29 mouse cellular contexts compared by ENCODE assay signal in the genomic region with DNA sequence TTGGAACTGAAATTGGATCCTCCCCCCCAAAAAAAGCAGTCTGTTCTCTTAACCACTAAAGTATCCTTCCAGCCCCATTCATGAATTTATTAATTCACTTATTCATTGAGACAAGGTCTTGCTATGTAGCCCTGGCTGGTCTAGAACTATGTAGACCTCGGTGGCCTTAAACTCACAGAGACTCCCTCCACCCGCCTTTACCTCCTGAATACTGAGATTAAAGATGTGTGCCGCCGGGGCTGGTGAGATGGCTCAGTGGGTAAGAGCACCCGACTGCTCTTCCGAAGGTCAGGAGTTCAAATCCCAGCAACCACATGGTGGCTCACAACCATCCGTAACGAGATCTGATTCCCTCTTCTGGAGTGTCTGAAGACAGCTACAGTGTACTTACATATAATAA. TPM values are rescaled to one million over a fixed set of nuclear protein-coding genes. Genes with fewer than 3 reads are reported as not detected.
"Had no signal": no experiment of that assay in that cellular context is flagged by ENCODE, and none has a peak within 500 bp of the region (broad histone marks: within the 10 kb centered on the region; RNA-seq: fewer than 3 reads in every experiment).

No protein-coding gene starts in this region.

RNA-seq across cellular contexts. Expression of a gene that starts 6.1 kb away (rescaled TPM):
- total RNA-seq: common myeloid progenitor, adult 5-6 weeks; forebrain, postnatal 0 days; gastrocnemius, adult 18-20 months; gastrocnemius, adult 2 months; gastrocnemius, adult 8-10 months; gastrocnemius, postnatal 10 days; gastrocnemius, postnatal 14 days; gastrocnemius, postnatal 25 days; gastrocnemius, postnatal 36 days; gastrocnemius, postnatal 4 days; granulocyte monocyte progenitor cell, adult 5-6 weeks; heart, adult 18-20 months; heart, adult 2 months; heart, adult 8-10 months had no signal
- polyA plus RNA-seq: embryonic facial prominence, embryonic 10.5 days; embryonic facial prominence, embryonic 11.5 days; embryonic facial prominence, embryonic 12.5 days; embryonic facial prominence, embryonic 13.5 days; embryonic facial prominence, embryonic 15.5 days; erythroblast, embryonic 14.5 days; forebrain, embryonic 10.5 days; forebrain, embryonic 11.5 days; forebrain, embryonic 12.5 days; forebrain, embryonic 13.5 days; forebrain, embryonic 14.5 days; forebrain, embryonic 15.5 days; forebrain, embryonic 16.5 days; forebrain, postnatal 0 days; heart, adult 2 months; heart, embryonic 10.5 days; heart, embryonic 11.5 days had no signal
